Mouse (Mus musculus) forebrain, postnatal 0 days (tissue): ENCODE data around the gene Prr15l. TPM values are rescaled to one million over a fixed set of nuclear protein-coding genes. Genes with fewer than 3 reads are reported as not detected.

ENCODE experiments used
- ATAC-seq: fragments of 200-750 bp; cut with Nextera tagmentation; 2 replicates; pipeline ENCODE4 v1.8.0; 2017; ENCODE audit warnings: mild to moderate bottlenecking, moderate library complexity
- DNase-seq: peaks from one replicate; pipeline ENCODE4 v3.0.0-alpha.2; 2015
- H3K27ac ChIP-seq: fragments of 300-500 bp; sonication (generic); 2 replicates; pipeline ENCODE4 v1.5.1; 2014; ENCODE audit warnings: low read depth, mild to moderate bottlenecking, antibody characterized with exemption, low read length, moderate library complexity, mixed read lengths
- H3K27me3 ChIP-seq: fragments of 300-500 bp; sonication (generic); 2 replicates; pipeline ENCODE4 v1.6.1; 2014; ENCODE audit warnings: mild to moderate bottlenecking, low read length, mixed read lengths; ENCODE audit not compliant: insufficient read depth
- H3K36me3 ChIP-seq: fragments of 300-500 bp; sonication (generic); 2 replicates; pipeline ENCODE4 v1.6.1; 2014; ENCODE audit warnings: mild to moderate bottlenecking, moderate library complexity; ENCODE audit not compliant: insufficient read depth
- H3K4me1 ChIP-seq: fragments of 300-500 bp; sonication (generic); 2 replicates; pipeline ENCODE4 v1.6.1; 2014; ENCODE audit warnings: antibody characterized with exemption; ENCODE audit not compliant: insufficient read depth
- H3K4me2 ChIP-seq: fragments of 300-500 bp; sonication (generic); 2 replicates; pipeline ENCODE4 v1.6.1; 2014; ENCODE audit warnings: low read depth, mild to moderate bottlenecking, moderate library complexity
- H3K4me3 ChIP-seq: fragments of 300-500 bp; sonication (generic); 2 replicates; pipeline ENCODE4 v1.5.1; 2014; ENCODE audit warnings: low read depth, low read length, mixed read lengths
- H3K9ac ChIP-seq: fragments of 300-500 bp; sonication (generic); 2 replicates; pipeline ENCODE4 v1.6.1; 2014; ENCODE audit warnings: mild to moderate bottlenecking
- H3K9me3 ChIP-seq: fragments of 300-500 bp; sonication (generic); 2 replicates; pipeline ENCODE4 v1.6.1; 2016; ENCODE audit warnings: low read length
- CTCF ChIP-seq: sonication (generic); IDR thresholded peaks from 2 replicates; pipeline ENCODE4 v1.5.1; 2016; ENCODE audit warnings: antibody characterized with exemption, control low read depth, low read depth
- WGBS: fragments of 180-500 bp; shearing (Covaris S2); extraction: QIAGEN DNeasy Blood & Tissue Kit; methylation state at CpG from one replicate; pipeline ENCODE4 v1.1.7; 2014; 5-methylcytosine and 5-hydroxymethylcytosine counted together
- polyA plus RNA-seq: library from polyadenylated mRNA; unstranded; fragments of >200 nt; fragmentation: Nextera tagmentation; extraction: Ambion mirVana; gene quantifications from 2 replicates; pipeline ENCODE4 v1.2.1, GENCODE M21; 2015
- total RNA-seq: library from RNA; depleted of rRNA; stranded (reverse); fragments of >200 nt; gene quantifications from 2 replicates; pipeline ENCODE4 v1.2.3, GENCODE M21; 2014

Prr15l gene
- total and polyA plus RNA-seq, 2 experiments from 2014 or later = 0.11 TPM; not detected in 1

- no peaks in the 10 kb centered on the region for H3K4me1 ChIP-seq
- no peak overlapping the region for H3K27ac ChIP-seq
- H3K36me3 ChIP-seq = no peaks in the 10 kb centered on the region
- no peak overlapping the region for H3K9ac ChIP-seq
- no peak for ATAC-seq
- TF ChIP-seq CTCF = no peak
- H3K4me2 ChIP-seq = no peak overlapping the region
- H3K9me3 ChIP-seq = no peaks in the 10 kb centered on the region
- WGBS = 84% methylated on average over 11 of the region's 11 CpGs
- H3K4me3 ChIP-seq = no peak overlapping the region
- DNase-seq = no peak
- no peaks in the 10 kb centered on the region; the same call in 1 of the 2 replicates for H3K27me3 ChIP-seq
These were observed 3.0 kb upstream of the Prr15l start for GRCm38 (mm10) chr11:96924861-96925260.

- Histone ChIP-seq H3K4me1 (no peaks in the 10 kb centered on the region), H3K4me3 (no peak overlapping the region), H3K36me3 (no peaks in the 10 kb centered on the region), H3K27me3 (no peaks in the 10 kb centered on the region; the same call in 1 of the 2 replicates), H3K27ac (no peak overlapping the region), H3K9me3 (no peaks in the 10 kb centered on the region), H3K9ac (no peak overlapping the region), H3K4me2 (no peak overlapping the region)
- DNase-seq = no peak
- no peak for TF ChIP-seq CTCF
- WGBS = 88% methylated on average over 12 of the region's 12 CpGs
- no peak for ATAC-seq
These were observed 2.3 kb upstream of the Prr15l start for GRCm38 (mm10) chr11:96925469-96926148.

DNA sequence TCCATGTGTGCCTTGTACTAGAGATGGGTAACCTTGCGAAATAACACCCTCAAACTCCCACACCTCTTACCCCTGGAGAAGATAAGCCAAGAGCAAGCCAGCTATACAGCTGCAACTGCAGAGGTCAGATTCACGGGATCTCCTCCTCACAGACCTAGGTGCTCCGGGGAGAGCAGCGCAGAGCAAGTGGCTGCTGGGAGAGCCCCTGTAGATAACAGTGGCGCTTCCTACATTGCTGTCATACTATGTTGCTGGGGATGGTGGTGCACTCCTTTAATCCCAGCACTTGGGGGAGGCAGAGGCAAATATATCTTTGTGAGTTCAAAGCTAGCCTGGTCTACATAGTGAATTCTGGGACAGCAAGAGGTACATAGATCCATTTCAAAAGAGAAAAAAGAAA is 1.3 kb upstream of the Prr15l start:
- DNase-seq (no peak), ATAC-seq (no peak)
- no peaks in the 10 kb centered on the region for H3K4me1 ChIP-seq
- H3K4me3 ChIP-seq = no peak overlapping the region
- no peaks in the 10 kb centered on the region for H3K9me3 ChIP-seq
- no peak for TF ChIP-seq CTCF
- 85% methylated on average over 5 of the region's 5 CpGs for WGBS
- no peak overlapping the region for H3K4me2 ChIP-seq
- H3K36me3 ChIP-seq = no peaks in the 10 kb centered on the region
- no peak overlapping the region for H3K9ac ChIP-seq
- H3K27ac ChIP-seq = no peak overlapping the region
- H3K27me3 ChIP-seq = no peaks in the 10 kb centered on the region; the same call in 1 of the 2 replicates

- 7% methylated on average over 5 of the region's 5 CpGs for WGBS
- H3K4me1 ChIP-seq = no peaks in the 10 kb centered on the region
- DNase-seq (no peak), ATAC-seq (no peak)
- no peak overlapping the region for H3K27ac ChIP-seq
- H3K27me3 ChIP-seq = no peaks in the 10 kb centered on the region; the same call in 1 of the 2 replicates
- H3K4me2 ChIP-seq = no peak overlapping the region
- TF ChIP-seq CTCF = no peak
- no peak overlapping the region for H3K4me3 ChIP-seq
- no peak overlapping the region for H3K9ac ChIP-seq
- no peaks in the 10 kb centered on the region for H3K36me3 ChIP-seq
- H3K9me3 ChIP-seq = no peaks in the 10 kb centered on the region
These were observed 787 bp downstream of the Prr15l start for GRCm38 (mm10) chr11:96928691-96929090.

GRCm38 (mm10) chr11:96929096-96929765 is 1.3 kb downstream of the Prr15l start:
- Histone ChIP-seq H3K9ac (no peak overlapping the region), H3K27ac (no peak overlapping the region), H3K9me3 (no peaks in the 10 kb centered on the region), H3K4me1 (no peaks in the 10 kb centered on the region), H3K27me3 (no peaks in the 10 kb centered on the region; the same call in 1 of the 2 replicates), H3K36me3 (no peaks in the 10 kb centered on the region), H3K4me3 (no peak overlapping the region), H3K4me2 (no peak overlapping the region)
- DNase-seq (no peak), ATAC-seq (no peak)
- TF ChIP-seq CTCF = no peak
- 18% methylated on average over 13 of the region's 13 CpGs for WGBS

DNA sequence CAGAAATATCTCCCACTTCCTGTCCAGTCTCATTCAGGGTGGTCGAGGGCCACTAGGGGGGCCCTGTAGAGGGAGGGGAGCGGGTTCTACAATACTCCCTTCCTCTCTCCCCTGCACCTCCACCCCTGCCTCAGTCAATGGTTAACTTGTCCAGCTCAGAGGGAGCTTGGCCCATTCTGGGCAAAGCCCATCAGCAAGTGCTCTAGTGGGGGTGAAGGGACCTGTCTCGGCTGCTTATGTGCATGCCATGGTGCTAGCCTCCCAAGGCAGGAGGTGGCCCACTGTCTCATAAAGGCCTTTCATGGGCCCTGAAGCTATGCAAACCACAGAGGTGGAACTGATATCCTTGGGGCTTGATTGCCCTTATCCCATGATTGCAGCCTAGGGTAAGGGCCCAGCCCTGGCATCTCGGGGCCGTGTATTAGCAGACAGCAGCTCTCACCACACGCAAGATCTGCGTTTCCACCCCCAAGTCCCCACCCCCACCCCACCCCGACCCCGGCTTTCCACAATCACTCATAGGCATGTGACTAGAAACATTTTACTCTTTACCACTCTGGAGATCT is 1.9 kb downstream of the Prr15l start:
- H3K9me3 ChIP-seq = no peaks in the 10 kb centered on the region
- no peak overlapping the region for H3K9ac ChIP-seq
- TF ChIP-seq CTCF = no peak
- H3K4me2 ChIP-seq = no peak overlapping the region
- 72% methylated on average over 9 of the region's 9 CpGs for whole genome bisulfite sequencing
- H3K27ac ChIP-seq = no peak overlapping the region
- no peak for ATAC-seq
- no peak overlapping the region for H3K4me3 ChIP-seq
- H3K27me3 ChIP-seq = no peaks in the 10 kb centered on the region; the same call in 1 of the 2 replicates
- H3K4me1 ChIP-seq = no peaks in the 10 kb centered on the region
- no peak for DNase-seq
- H3K36me3 ChIP-seq = no peaks in the 10 kb centered on the region
